21 mouse cellular contexts compared by ENCODE assay signal in the genomic region with DNA sequence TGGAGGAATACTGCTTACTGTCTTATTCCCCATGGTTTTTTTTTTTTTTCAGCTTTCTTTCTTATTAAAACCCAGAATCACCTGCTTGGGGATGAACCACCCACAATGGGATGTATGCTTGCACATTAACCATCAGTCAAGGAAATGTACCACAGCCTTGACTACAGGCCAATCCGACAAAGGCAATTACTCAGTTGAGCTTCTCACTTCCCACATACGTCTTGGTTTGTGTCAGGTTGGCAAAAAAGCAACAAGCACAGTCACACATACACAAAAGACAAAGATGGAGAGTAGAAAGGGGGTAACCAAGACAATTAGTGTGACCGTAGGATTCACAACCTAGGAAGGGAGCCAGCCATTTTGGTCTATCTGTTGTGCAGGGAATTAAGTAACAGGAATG.
DNase-seq lines count a peak whose midpoint lies in the region; ATAC-seq lines count a peak whose summit lies in the region.
"Had no signal": no experiment of that assay in that cellular context is flagged by ENCODE, and none has a peak within 500 bp of the region (broad histone marks: within the 10 kb centered on the region; RNA-seq: fewer than 3 reads in every experiment).

No protein-coding gene starts in this region.

- peak; percentile 47; the same call in 1 of the 2 replicates for ATAC-seq in frontal cortex, adult (ENCODE audit: low TSS enrichment)
- ATAC-seq: activated CD4-positive, CD25-positive, alpha-beta regulatory T cell, adult 4 months; CD4-positive, CD25-positive, alpha-beta regulatory T cell, adult 4 months; Patski had no signal

- no peak for DNase-seq in frontal cortex, postnatal 10 days (ENCODE audit: low spot score in 2 of 2)
- DNase-seq in layer of hippocampus, adult 9-11 months, result peak; percentile 14
- DNase-seq in layer of hippocampus, adult 18-20 months (ENCODE audit: low spot score in 2 of 2), result no peak
- DNase-seq in right cerebral cortex, adult 18-20 months, result peak; percentile 9
- no peak for DNase-seq in right cerebral cortex, postnatal 25 days
- peak; percentile 57 for DNase-seq in brain, adult 2 months (ENCODE audit: low read depth, low spot score)
- DNase-seq in kidney, adult 11 months, result no peak
- DNase-seq: adrenal gland, adult 2 months; adrenal gland, adult 8-10 months; adrenal gland, postnatal 10 days; adrenal gland, postnatal 14 days; adrenal gland, postnatal 25 days; adrenal gland, postnatal 36 days; B cell, adult 2 months; cerebellum, adult 11 months; cerebellum, adult 11-12 months; cerebellum, adult 18-20 months had no signal

Comparison
In these comparisons a context has a peak if more than half of its experiments do, and no peak if none do; other contexts are left out.
1. DNase-seq: peak in layer of hippocampus, adult 9-11 months (single experiment), right cerebral cortex, adult 18-20 months (single experiment) and brain, adult 2 months (single experiment); none in frontal cortex, postnatal 10 days (0 of 2), layer of hippocampus, adult 18-20 months (0 of 2), right cerebral cortex, postnatal 25 days (single experiment) and kidney, adult 11 months (single experiment).